Mouse (Mus musculus) adrenal gland, postnatal 14 days (tissue): ENCODE results near the gene Ints13. TPM values are rescaled to one million over a fixed set of nuclear protein-coding genes. Genes with fewer than 3 reads are reported as not detected.

Source experiments
- DNase-seq: peaks from one replicate; pipeline ENCODE4 v3.0.0; 2021; ENCODE audit warnings: mixed read lengths
- total RNA-seq: library from RNA; stranded (reverse); gene quantifications from 2 replicates; pipeline ENCODE4 v1.2.3, GENCODE M21; 2021

Ints13 gene
- total RNA-seq, 1 experiment from 2014 or later = 40.4 TPM

DNA sequence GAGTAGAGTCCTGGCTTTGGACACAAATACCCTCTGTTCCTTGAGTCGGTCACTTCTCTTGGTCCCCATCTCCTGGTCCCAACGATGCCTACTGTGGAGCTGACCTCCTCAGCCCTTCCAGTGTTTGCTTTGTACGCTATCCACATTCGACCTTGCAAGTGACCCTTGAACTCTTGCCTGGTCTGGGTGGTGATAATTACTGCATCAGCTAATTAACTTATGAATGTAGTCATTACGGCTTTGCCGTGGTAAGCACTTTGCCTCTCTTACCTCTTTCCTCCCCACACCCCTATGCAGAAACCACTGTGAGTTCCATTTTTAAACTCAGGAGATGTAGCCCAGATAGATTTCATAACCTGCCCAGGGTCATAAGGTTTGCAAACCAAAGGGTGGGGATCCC lies 77.4 kb downstream of the Ints13 start:
- DNase-seq = no peak

Other genes starting within 250 kb of the Ints13 start
- gene Itpr2, start 75.6 kb downstream of the Ints13 start, total RNA-seq = 91.9 and 93.3 TPM in 2 replicates
- 92.2 and 94.2 TPM in 2 replicates for gene Fgfr1op2, start 632 bp downstream of the Ints13 start, total RNA-seq
- gene Med21, start 64.7 kb upstream of the Ints13 start, total RNA-seq = 63.7 and 66.8 TPM in 2 replicates
- gene Tm7sf3, start 65.0 kb upstream of the Ints13 start, total RNA-seq = 38.3 and 40.4 TPM in 2 replicates
- 17.8 and 18.9 TPM in 2 replicates for gene Stk38l, start 147.2 kb upstream of the Ints13 start, total RNA-seq
- gene Arntl2, start 218.2 kb upstream of the Ints13 start, total RNA-seq = 1.3 and 3.2 TPM in 2 replicates